Mouse (Mus musculus): ENCODE data around the gene Csf2rb2. TPM values are rescaled to one million over a fixed set of nuclear protein-coding genes. Genes with fewer than 3 reads are reported as not detected.
A peak's percentile ranks its signal among the peaks of the same experiment; 100 is the strongest.
"Not testable (repeated sequence)": the region's sequence is repeated elsewhere in the genome, so short reads cannot be mapped to it uniquely, and the experiment has no call there.

Csf2rb2 gene
- polyA plus RNA-seq, 1 experiment: 0.29 TPM

DNA sequence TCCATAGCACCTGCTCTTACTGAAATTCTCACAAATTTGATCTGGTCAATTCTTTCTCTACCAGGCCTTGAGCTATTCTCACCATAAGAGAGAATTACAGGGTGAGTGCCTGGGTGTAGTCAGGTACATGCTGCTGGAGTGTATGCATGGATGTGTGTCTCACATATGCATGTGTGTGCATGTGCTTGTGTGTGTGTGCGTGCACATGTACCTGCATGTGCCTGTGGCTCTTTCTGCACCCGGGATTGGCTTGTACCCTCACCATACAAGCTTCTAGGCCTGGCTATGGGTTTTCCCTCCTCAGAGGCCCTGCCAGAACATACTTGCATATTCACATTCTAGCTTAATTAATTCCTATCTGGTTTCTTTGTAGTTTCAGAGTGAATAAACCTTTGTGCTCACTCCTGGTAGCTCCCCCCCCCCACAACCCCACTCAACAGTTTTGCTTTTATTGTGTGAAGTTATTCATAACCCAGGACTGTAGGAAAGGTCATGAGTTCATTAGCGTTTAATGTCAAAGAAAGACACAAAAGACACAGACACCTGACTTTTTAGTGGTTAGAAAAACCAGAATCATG, 23.1 kb upstream of the Csf2rb2 start:
- no peak for DNase-seq (ENCODE audit: low read depth)
- TF ChIP-seq POLR2A (IDR thresholded peaks at IDR 0.05; ENCODE audit: borderline replicate concordance, extremely low read depth, insufficient read depth, insufficient read length, poor library complexity, severe bottlenecking): no peak
- no peak for TF ChIP-seq CTCF (IDR thresholded peaks at IDR 0.05; ENCODE audit: borderline replicate concordance, extremely low read depth, insufficient read depth, insufficient read length)

DNA sequence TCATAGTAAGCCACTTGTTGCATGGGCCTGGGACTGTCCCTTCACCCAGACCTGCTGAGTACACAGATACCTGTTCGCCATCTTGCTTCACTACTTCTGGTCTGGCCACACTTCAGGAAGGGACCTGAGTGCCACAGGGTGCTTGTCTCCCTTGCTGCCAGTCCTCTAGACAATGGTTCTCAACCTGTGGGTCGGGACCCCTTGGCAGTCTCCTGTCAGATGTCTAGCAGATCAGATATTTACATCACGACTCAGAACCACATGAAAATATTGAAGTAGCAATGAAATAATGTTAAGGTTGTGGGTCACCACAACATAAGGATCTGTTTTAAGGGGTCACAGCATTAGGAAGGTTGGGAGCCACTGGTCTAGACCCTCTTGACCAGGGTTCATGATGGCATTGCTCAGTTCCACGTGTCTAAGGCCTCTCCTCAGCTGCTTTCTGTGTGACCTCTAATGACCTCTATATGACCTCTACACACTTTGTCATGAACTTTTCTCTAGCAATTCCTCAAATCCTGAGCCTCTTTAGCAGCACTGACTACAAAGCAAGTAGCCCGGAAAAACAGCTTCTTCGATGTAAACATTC, 22.3 kb upstream of the Csf2rb2 start:
- not testable (repeated sequence) for DNase-seq (ENCODE audit: low read depth)

DNA sequence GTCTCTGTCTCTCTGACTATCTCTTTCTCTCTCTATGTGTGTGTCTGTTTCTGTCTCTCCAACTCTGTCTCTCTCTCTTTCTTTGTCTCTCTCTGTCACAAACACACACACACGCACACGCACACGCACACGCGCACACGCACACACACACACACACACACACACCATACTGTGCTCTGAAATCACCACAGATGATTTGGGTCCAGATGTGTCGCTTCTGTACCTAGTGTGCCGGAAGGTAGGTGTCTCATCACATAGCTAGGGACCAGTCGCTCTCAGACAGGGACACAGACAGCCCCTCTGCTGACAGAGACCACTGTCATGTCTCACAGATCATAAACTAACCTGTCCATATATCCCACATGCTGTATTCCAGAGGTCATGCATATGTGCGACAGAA, 21.2 kb upstream of the Csf2rb2 start:
- TF ChIP-seq CTCF (IDR thresholded peaks at IDR 0.05; ENCODE audit: borderline replicate concordance, extremely low read depth, insufficient read depth, insufficient read length) (no peak), POLR2A (IDR thresholded peaks at IDR 0.05; ENCODE audit: borderline replicate concordance, extremely low read depth, insufficient read depth, insufficient read length, poor library complexity, severe bottlenecking) (no peak)
- DNase-seq (ENCODE audit: low read depth): no peak

DNA sequence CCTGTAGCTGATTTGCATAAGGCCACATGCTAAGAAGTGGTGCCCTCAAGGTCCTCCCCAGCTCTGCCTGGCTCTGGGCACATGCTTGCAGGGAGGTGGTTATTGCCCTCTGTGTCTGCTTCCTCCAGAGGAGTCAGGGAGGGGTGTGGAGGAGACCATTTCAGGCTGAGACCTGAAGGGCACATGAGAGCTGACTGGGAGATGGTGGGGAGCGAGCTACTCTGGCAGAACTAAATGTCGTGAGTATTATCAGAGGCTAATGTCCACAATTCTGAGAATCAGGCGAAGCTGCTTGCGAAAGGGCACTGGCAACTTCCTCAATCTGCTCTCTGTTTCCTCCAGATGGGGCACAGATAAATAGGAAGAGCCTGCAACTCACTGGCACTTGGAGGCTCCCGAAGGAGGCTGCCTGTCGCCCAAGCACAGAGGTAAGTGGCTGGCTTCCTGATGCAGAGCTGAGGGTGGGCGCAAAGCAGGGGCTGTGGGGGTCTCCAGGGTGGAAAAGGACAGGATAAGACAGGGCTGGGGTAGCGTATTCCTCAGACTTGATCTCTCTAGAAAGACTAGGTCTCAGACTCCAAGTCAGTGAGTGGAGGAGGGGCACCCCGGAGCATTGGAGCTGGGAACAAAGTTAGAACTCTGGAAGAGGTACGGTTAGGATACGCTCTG, 20.3 kb upstream of the Csf2rb2 start, which contains the start of gene Csf2rb:
TSS of gene Csf2rb (plus strand) at position 82 of the 669 bp plus-strand sequence.
- TF ChIP-seq POLR2A (IDR thresholded peaks at IDR 0.05; ENCODE audit: borderline replicate concordance, extremely low read depth, insufficient read depth, insufficient read length, poor library complexity, severe bottlenecking) (no peak), CTCF (IDR thresholded peaks at IDR 0.05; ENCODE audit: borderline replicate concordance, extremely low read depth, insufficient read depth, insufficient read length) (no peak)

DNA sequence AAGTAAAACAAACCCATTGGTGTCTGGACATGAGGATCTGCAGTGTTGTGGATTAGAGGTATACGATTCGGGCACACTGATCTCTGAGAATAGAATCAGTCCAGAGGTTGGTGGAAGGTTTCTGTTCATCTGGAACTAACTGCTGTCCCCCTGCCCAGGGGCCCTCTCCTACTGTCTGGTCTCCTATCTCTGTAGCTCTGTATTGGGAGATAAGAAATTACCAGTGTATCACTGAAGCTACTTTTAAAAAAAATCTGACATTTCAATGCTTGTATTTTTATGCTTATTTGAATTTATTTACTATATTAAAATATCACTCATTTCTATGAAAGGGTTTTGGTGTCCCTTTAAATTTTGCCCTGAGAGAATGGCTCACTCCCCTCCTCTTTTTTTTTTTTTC, 18.8 kb upstream of the Csf2rb2 start:
- no peak for DNase-seq (ENCODE audit: low read depth)
- TF ChIP-seq CTCF (IDR thresholded peaks at IDR 0.05; ENCODE audit: borderline replicate concordance, extremely low read depth, insufficient read depth, insufficient read length) (no peak), POLR2A (IDR thresholded peaks at IDR 0.05; ENCODE audit: borderline replicate concordance, extremely low read depth, insufficient read depth, insufficient read length, poor library complexity, severe bottlenecking) (no peak)

More for the DNA sequence above, 20.3 kb upstream of the Csf2rb2 start, which contains the start of gene Csf2rb:
- DNase-seq (ENCODE audit: low read depth): no peak

GRCm38 (mm10) chr15:78323366-78323765, 17.8 kb upstream of the Csf2rb2 start:
- no peak for DNase-seq (ENCODE audit: low read depth)

DNA sequence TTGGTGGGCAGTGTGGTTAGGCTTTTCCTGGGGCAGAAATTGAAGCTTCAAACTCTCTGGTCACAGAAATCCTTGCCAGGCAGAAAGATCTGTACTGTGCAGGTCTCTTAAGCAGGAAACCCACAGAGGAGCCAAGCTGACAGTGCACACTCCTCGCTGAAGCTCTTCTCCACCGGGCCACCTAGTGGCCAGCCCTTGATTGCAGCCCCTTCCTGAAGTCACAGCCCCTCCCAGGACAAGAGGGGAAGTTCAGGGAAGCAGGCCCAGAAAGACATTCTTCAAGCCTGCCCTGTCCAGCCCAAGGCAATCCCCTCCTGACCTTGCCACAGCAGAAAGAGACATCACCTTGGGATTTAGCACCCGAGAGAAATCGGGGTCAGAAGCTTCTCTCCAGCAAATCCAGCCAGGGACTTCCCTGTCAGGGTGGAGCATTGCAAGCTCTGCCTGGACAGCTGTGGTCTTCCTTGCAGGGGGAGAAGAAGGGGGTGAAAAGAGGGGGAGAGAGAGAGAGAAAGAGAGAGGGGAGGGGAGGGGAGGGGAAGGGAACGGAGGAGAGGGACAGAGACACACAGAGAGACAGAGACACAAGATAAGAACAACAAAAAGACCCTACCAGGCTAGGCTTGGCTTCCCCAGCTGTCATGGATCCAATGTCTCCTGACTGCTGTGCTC, 15.4 kb upstream of the Csf2rb2 start:
- DNase-seq (ENCODE audit: low read depth): peak; percentile 62

More at GRCm38 (mm10) chr15:78323366-78323765, 17.8 kb upstream of the Csf2rb2 start:
- TF ChIP-seq POLR2A (IDR thresholded peaks at IDR 0.05; ENCODE audit: borderline replicate concordance, extremely low read depth, insufficient read depth, insufficient read length, poor library complexity, severe bottlenecking) (no peak), CTCF (IDR thresholded peaks at IDR 0.05; ENCODE audit: borderline replicate concordance, extremely low read depth, insufficient read depth, insufficient read length) (no peak)

GRCm38 (mm10) chr15:78318338-78319171, 13.0 kb upstream of the Csf2rb2 start:
- DNase-seq (ENCODE audit: low read depth): not testable (repeated sequence)

More for the DNA sequence above, 15.4 kb upstream of the Csf2rb2 start:
- TF ChIP-seq CTCF (IDR thresholded peaks at IDR 0.05; ENCODE audit: borderline replicate concordance, extremely low read depth, insufficient read depth, insufficient read length) (peak; percentile 89), POLR2A (IDR thresholded peaks at IDR 0.05; ENCODE audit: borderline replicate concordance, extremely low read depth, insufficient read depth, insufficient read length, poor library complexity, severe bottlenecking) (no peak)

- DNase-seq (ENCODE audit: low read depth): not testable (repeated sequence)
Measured at GRCm38 (mm10) chr15:78313659-78314058, 8.1 kb upstream of the Csf2rb2 start.

DNA sequence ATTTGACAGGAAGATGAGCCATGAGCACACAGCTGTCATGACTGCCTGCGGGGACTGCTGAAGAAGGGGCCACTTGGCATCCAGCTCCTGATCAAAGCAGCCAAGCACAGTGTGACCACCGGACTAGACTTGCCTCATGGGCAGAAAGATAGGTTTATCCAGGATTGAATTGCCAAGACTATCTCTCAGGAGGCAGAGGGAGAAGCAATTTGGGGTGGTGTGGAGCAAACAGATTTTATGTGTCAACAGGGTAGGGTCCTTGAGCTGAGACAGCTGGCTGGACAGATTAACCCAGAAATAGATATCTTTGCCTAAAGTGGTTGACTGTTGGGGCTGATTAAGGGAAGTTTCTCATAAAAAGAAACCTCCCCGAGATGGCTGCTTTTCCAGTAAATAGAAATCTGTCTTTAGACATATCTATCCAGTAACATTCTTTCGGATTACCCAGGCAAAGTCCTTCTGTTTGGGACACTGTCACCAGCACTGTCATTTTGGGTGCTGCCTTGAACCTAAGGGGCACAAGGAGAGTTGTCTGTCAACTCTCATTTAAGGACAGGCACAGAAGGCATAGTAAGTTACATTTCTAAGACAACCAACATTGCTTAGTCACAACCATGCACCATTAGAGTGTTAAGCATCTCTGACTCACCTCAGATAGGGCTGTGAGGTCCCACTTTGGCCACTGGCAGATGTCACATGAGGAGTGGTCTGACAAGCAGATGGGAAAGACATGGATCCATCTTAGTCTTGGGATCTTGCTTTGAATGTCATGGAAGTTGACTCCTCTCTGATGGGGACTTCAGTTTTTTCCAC, 7.1 kb upstream of the Csf2rb2 start:
- not testable (repeated sequence) for DNase-seq (ENCODE audit: low read depth)

DNA sequence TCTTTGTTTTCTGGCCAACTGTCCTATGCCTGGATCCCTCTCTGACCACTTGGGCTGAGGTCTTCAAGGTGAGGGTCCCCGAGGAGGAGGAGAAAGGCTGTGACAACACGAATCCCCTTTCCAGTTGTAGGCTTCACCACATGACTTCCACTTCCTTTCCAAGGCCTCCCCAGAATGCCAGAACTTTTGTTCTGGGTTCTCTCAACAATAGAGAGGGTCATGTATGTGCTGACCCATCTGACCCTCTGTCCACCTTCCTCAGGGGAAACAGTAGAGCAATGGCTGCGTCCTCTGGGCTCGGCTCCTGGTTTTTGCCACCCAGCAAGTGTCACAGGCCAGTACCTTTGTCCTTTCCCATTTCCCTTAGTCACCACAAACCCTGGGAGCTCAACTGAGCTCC, 5.5 kb upstream of the Csf2rb2 start:
- DNase-seq (ENCODE audit: low read depth): no peak
- no peak for TF ChIP-seq CTCF (IDR thresholded peaks at IDR 0.05; ENCODE audit: borderline replicate concordance, extremely low read depth, insufficient read depth, insufficient read length)
- no peak for TF ChIP-seq POLR2A (IDR thresholded peaks at IDR 0.05; ENCODE audit: borderline replicate concordance, extremely low read depth, insufficient read depth, insufficient read length, poor library complexity, severe bottlenecking)
